Mouse (Mus musculus) liver, postnatal 0 days (tissue): ENCODE measurements around the gene Fam228b. TPM values are rescaled to one million over a fixed set of nuclear protein-coding genes. Genes with fewer than 3 reads are reported as not detected.

Experiments
- ATAC-seq: fragments of 200-750 bp; cut with Nextera tagmentation; 2 replicates; pipeline ENCODE4 v1.8.0; 2017; ENCODE audit warnings: mild to moderate bottlenecking, moderate library complexity
- DNase-seq: peaks from one replicate; pipeline ENCODE4 v3.0.0-alpha.2; 2016
- H3K27ac ChIP-seq: fragments of 300-500 bp; sonication (generic); 2 replicates; pipeline ENCODE4 v1.5.1; 2014; ENCODE audit warnings: antibody characterized with exemption, moderate library complexity, mild to moderate bottlenecking, low read depth
- H3K27me3 ChIP-seq: fragments of 300-500 bp; sonication (generic); 2 replicates; pipeline ENCODE4 v1.6.1; 2014; ENCODE audit warnings: low read length, control low read depth, mixed read lengths; ENCODE audit not compliant: insufficient read depth
- H3K36me3 ChIP-seq: fragments of 300-500 bp; sonication (generic); replicated peaks from 2 replicates; pipeline ENCODE4 v1.6.1; 2014; ENCODE audit warnings: mild to moderate bottlenecking, control low read depth, low read length, moderate library complexity, mixed read lengths; ENCODE audit not compliant: insufficient read depth
- H3K4me1 ChIP-seq: fragments of 300-500 bp; sonication (generic); 2 replicates; pipeline ENCODE4 v1.6.1; 2014; ENCODE audit warnings: antibody characterized with exemption, mild to moderate bottlenecking, control low read depth; ENCODE audit not compliant: insufficient read depth
- H3K4me2 ChIP-seq: fragments of 300-500 bp; sonication (generic); 2 replicates; pipeline ENCODE4 v1.6.1; 2014; ENCODE audit warnings: low read depth, mild to moderate bottlenecking, low read length, moderate library complexity, mixed read lengths
- H3K4me3 ChIP-seq: fragments of 300-500 bp; sonication (generic); 2 replicates; pipeline ENCODE4 v1.5.1; 2014; ENCODE audit warnings: low read depth, low read length
- H3K9ac ChIP-seq: fragments of 300-500 bp; sonication (generic); replicated peaks from 2 replicates; pipeline ENCODE4 v1.6.1; 2014; ENCODE audit warnings: mild to moderate bottlenecking, moderate library complexity
- H3K9me3 ChIP-seq: fragments of 300-500 bp; sonication (generic); 2 replicates; pipeline ENCODE4 v1.6.1; 2016; ENCODE audit warnings: mild to moderate bottlenecking, control low read depth, low read length, mixed read lengths
- CTCF ChIP-seq: sonication (generic); IDR thresholded peaks from 2 replicates; pipeline ENCODE4 v1.5.1; 2016; ENCODE audit warnings: antibody characterized with exemption, low read depth
- EP300 ChIP-seq: IDR thresholded peaks from 2 replicates; pipeline ENCODE4 v1.6.1; 2016; ENCODE audit warnings: antibody characterized with exemption, low read depth, mild to moderate bottlenecking
- WGBS: fragments of 180-500 bp; shearing (Covaris S2); extraction: QIAGEN DNeasy Blood & Tissue Kit; methylation state at CpG from one replicate; pipeline ENCODE4 v1.1.7; 2014; ENCODE audit not compliant: insufficient replicate concordance; 5-methylcytosine and 5-hydroxymethylcytosine counted together
- polyA plus RNA-seq: library from polyadenylated mRNA; unstranded; fragments of >200 nt; fragmentation: Nextera tagmentation; extraction: Ambion mirVana; gene quantifications from 2 replicates; pipeline ENCODE4 v1.2.1, GENCODE M21; 2015

Fam228b gene
- polyA plus RNA-seq, 1 experiment from 2014 or later, result 0.68 TPM

DNA sequence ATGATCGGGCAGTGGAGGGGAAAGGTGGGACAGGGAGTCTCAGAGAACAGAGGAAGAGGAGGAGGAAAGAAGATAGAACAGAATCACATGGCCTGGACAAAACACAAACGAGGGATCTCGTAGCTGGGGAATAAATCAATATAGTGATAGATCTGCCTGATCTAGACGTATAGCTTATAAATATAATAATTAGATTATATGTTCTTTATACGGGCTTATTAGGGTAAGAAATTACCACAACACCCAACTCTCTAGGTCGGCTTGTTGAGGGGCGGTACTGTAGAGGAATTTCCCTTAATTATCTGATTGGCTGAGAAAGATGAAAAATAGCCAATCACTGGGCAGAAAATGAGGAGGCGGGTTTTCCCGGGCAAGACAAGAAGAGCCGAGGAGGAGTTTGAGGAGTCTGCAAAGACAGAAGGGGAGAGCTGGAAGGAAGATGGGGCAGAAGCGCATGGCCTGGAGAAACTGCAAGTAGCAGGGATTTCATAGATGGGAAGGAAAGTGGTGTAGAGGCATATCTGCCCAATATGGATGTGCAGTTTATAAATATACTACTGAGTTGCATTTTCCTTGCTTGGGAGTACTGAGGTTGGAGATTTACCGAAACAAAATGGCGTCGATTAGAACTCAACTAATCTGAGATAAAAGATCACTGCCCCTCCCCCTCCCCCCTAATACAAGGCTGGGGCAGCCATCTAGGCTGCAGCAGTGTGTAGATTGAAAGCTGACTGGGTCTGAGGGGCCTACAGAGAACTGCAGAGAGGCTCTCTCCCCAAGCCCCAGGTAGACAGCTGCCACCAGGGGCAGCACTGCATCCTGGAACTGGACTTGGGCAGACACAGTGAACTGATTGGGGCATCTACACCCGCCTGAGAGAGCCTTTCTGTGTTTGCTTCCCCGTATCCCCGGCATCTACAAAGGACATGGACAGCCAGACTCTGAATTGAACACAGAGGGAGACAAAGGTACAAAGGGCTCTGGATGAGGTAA, 49.0 kb downstream of the Fam228b start:
- WGBS, result 58% methylated on average over 17 of the region's 17 CpGs
- Histone ChIP-seq H3K4me1 (peaks cover 11% of the 10 kb centered on the region), H3K27me3 (no peaks in the 10 kb centered on the region), H3K4me3 (no peak overlapping the region), H3K4me2 (peak overlapping the region; percentile 48), H3K9ac (peak overlapping the region; percentile 26; the same call in 1 of the 2 replicates), H3K36me3 (no peaks in the 10 kb centered on the region), H3K9me3 (no peaks in the 10 kb centered on the region), H3K27ac (no peak overlapping the region)
- ATAC-seq (peak; percentile 72), DNase-seq (peak; percentile 43)
- TF ChIP-seq CTCF (peak; percentile 51), EP300 (no peak)

DNA sequence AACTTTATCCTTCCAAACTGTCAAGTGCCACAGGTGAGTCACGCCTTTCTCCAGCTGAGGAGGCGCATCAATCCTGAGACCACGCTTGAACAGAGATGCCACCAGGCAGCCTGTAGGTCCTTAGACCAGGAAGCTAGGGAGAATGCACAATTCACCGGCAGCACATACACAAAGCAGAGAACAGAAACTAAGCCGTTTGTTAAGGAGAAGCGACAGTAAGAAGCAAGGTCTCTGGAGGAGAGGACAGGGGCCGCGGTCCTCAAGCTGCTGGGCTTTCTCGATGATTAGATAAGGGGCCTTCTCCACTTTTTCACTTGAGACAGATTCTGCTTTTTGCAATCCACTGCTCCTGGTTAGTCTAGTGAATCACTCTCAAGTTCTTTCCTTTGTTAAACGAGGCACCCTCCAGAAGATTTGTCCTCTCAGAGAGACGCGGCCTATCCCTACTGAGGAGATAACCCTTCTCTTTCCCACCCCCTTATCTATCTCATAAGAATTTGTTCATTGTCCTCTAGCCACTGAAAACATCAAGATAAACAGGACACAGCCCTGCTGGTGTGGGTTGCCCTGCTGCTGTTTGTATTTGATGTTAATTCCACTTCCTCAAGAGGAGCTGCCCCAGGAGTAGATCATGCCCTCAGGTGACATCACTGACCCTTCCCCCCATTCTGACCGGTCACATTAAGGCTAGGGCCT, 49.9 kb downstream of the Fam228b start:
- H3K36me3 ChIP-seq, result peaks cover 3% of the 10 kb centered on the region; the same call in 1 of the 2 replicates
- ATAC-seq, result no peak
- no peaks in the 10 kb centered on the region for H3K27me3 ChIP-seq
- DNase-seq, result no peak
- no peak overlapping the region for H3K4me3 ChIP-seq
- peaks cover 11% of the 10 kb centered on the region for H3K4me1 ChIP-seq
- H3K9me3 ChIP-seq, result no peaks in the 10 kb centered on the region
- peak overlapping the region; percentile 26; the same call in 1 of the 2 replicates for H3K9ac ChIP-seq
- no peak overlapping the region for H3K27ac ChIP-seq
- 48% methylated on average over 13 of the region's 13 CpGs for WGBS
- no peak for TF ChIP-seq CTCF
- TF ChIP-seq EP300, result no peak
- peak overlapping the region; percentile 48 for H3K4me2 ChIP-seq

DNA sequence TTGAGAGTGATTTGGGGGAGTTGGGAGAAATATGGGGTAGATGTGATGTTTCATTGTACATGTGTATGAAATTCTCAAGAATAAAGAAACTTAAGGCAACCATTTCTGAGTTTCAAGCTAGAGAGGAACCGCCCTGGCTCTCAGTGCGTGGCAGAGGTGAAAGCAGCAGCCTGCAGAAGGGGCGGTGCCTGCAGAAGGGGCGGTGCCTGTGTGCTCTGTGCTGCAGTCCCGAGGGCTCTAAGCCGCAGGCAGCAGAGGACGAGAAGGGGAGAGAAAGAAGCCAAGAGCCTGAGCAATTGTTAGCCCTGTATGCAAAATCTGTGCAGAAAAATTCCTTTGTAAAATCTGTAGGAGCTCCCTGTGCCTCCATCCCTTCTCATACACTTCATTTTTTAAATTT, 51.6 kb downstream of the Fam228b start:
- Histone ChIP-seq H3K36me3 (peaks cover 16% of the 10 kb centered on the region), H3K4me3 (no peak overlapping the region), H3K27ac (no peak overlapping the region), H3K4me1 (peaks cover 11% of the 10 kb centered on the region), H3K27me3 (no peaks in the 10 kb centered on the region), H3K9ac (no peak overlapping the region), H3K9me3 (no peaks in the 10 kb centered on the region), H3K4me2 (peak overlapping the region; percentile 15)
- peak; percentile 74 for DNase-seq
- ATAC-seq, result peak; percentile 76
- TF ChIP-seq EP300 (no peak), CTCF (no peak)
- 6% methylated on average over 7 of the region's 7 CpGs for WGBS

DNA sequence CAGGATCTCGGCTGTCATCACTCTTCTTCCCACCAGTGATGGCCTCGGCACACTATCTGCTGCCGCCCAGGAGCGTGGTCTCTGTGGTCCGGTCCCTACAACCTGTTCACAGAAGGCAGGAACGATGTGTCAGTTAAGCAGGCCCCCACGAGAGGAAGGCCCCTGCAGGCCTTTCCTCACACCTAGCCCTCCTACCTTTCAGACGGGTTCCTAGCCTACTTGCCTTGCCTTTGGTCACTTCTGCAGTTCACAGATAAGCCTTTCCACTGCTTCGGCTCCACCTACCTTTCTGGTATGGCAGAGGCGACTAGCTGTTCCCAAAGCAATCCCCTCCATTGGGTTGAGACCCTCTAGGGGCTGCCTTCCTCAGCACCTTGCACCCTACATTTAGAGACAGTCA, 53.5 kb downstream of the Fam228b start:
- 65% methylated on average over 10 of the region's 10 CpGs for WGBS
- ATAC-seq (no peak), DNase-seq (peak; percentile 14)
- Histone ChIP-seq H3K27ac (no peak overlapping the region), H3K4me2 (no peak overlapping the region), H3K9ac (no peak overlapping the region), H3K4me3 (no peak overlapping the region), H3K4me1 (peaks cover 11% of the 10 kb centered on the region), H3K9me3 (no peaks in the 10 kb centered on the region), H3K36me3 (peaks cover 19% of the 10 kb centered on the region), H3K27me3 (no peaks in the 10 kb centered on the region)
- TF ChIP-seq CTCF (no peak), EP300 (no peak)

DNA sequence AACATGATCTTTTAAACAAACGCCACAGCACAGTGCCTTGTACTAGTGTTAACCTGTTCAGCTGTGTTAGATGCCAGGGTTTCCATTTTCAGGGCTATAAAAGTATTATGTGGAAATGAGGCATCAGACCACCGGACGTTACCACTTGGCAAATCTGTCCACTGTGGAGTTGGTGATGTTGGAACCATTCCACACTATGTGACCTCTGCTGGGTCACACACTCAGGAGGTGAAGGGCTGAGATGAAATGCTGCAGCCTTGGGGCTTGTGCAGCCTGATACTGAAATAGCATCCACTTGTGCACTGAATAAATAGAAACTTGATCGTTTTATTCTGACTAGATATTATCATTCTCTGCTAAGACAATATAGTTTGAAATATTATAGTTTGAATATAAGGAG, 55.7 kb downstream of the Fam228b start:
- peaks cover 34% of the 10 kb centered on the region for H3K36me3 ChIP-seq
- no peak overlapping the region for H3K4me3 ChIP-seq
- no peak for DNase-seq
- WGBS, result 77% methylated on average over 4 of the region's 4 CpGs
- no peaks in the 10 kb centered on the region for H3K9me3 ChIP-seq
- H3K9ac ChIP-seq, result no peak overlapping the region
- no peaks in the 10 kb centered on the region for H3K27me3 ChIP-seq
- H3K4me1 ChIP-seq, result peaks cover 3% of the 10 kb centered on the region; the same call in 1 of the 2 replicates
- TF ChIP-seq EP300, result no peak
- no peak for TF ChIP-seq CTCF
- no peak overlapping the region for H3K27ac ChIP-seq
- no peak overlapping the region for H3K4me2 ChIP-seq
- ATAC-seq, result no peak

DNA sequence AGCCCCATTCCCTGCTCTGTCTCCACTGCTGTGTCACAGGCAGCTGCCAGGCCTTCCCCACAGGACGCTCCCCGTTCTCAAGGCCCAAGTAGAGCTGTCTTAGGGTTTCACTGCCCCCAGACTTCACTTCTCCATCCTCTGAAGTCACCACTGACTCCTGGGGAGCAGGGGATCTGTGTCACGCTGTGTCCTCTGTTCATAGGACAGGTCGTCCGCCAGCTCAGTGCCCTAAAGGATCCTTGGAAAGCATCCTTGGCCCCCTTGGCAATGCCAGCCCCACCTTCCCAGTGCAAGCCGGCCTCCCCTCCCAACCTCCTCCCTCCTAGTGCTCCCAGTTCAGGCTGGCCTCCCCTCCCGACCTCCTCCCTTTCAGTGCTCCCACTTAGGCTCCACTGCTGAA, 59.1 kb downstream of the Fam228b start:
- TF ChIP-seq EP300 (no peak), CTCF (no peak)
- DNase-seq (no peak), ATAC-seq (no peak)
- 82% methylated on average over 7 of the region's 7 CpGs for WGBS
- Histone ChIP-seq H3K9me3 (no peaks in the 10 kb centered on the region), H3K4me3 (no peak overlapping the region), H3K9ac (no peak overlapping the region), H3K27me3 (no peaks in the 10 kb centered on the region), H3K27ac (no peak overlapping the region), H3K36me3 (peaks cover 50% of the 10 kb centered on the region), H3K4me1 (no peaks in the 10 kb centered on the region), H3K4me2 (no peak overlapping the region)
